Mouse (Mus musculus) bone marrow, adult 2 months (tissue): ENCODE results near the gene Cct4.

ENCODE experiments used
- CTCF ChIP-seq: fragments of 200-500 bp; IDR thresholded peaks from 2 replicates; pipeline ENCODE4 v1.5.1; 2011; ENCODE audit warnings: low read length, control low read depth; ENCODE audit not compliant: control insufficient read depth, insufficient read depth
- POLR2A ChIP-seq: fragments of 200-500 bp; IDR thresholded peaks from 2 replicates; pipeline ENCODE4 v1.6.1; 2011; ENCODE audit warnings: low read depth, mild to moderate bottlenecking, control low read depth, low read length, borderline replicate concordance; ENCODE audit not compliant: control insufficient read depth

DNA sequence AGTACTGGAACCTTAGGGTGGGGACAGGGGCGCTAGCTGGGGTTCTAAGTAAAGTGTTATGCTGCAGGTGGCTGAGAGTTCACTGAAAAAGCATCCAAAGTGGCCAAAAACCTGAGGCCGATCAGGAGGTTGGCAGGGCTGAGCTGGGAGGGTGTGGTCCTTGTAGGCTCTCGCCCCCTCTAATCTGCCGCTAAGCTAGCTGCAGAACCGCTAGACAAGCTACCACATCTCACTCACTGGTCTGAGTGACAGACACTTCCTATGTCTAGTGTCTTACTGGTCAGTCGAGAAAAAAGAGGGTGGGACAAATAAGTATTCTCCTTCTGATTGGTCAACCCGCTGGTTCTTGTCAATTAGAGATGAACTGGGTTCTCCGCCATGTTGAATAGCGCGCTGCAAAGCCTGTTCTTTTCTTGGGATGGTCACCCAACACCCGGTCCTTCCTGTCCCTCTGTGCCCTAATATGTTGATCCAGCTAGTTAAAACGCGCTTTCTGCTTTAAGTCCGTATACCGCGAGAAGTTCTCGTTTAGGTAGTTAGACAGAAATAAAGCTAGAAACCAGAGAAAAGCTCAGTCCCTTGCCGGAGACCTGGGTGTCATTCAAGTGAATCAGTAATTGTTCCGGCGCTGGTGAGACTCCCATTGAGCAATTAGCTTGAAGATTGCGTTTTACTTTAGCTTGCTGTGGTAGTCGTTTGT lies 17.3 kb downstream of the Cct4 start, which contains the start of gene Fam161a:
- TF ChIP-seq CTCF: no peak
- TF ChIP-seq POLR2A: no peak
